Mouse (Mus musculus): ENCODE results near the gene Rab3a. TPM values are rescaled to one million over a fixed set of nuclear protein-coding genes. Genes with fewer than 3 reads are reported as not detected.

The Rab3a gene
- polyA plus RNA-seq, 1 experiment from 2014 or later, result 395 TPM

- H3K27me3 ChIP-seq (replicated peaks; ENCODE audit: control insufficient read depth, insufficient read depth, low read length), result peaks cover 28% of the 10 kb centered on the region
- ATAC-seq, result no peak
- WGBS, result 58% methylated on average over 10 of the region's 10 CpGs
- no peak overlapping the region for H3K27ac ChIP-seq (ENCODE audit: low read length)
- H3K4me2 ChIP-seq (ENCODE audit: low read length), result no peak overlapping the region
- H3K36me3 ChIP-seq (ENCODE audit: control insufficient read depth, insufficient read depth), result no peaks in the 10 kb centered on the region
- peaks cover 37% of the 10 kb centered on the region for H3K4me1 ChIP-seq (replicated peaks; ENCODE audit: control insufficient read depth, insufficient read depth, low read length)
- no peak overlapping the region for H3K9ac ChIP-seq (replicated peaks; ENCODE audit: low read depth, low read length)
- H3K9me3 ChIP-seq (ENCODE audit: control insufficient read depth, low read length), result no peaks in the 10 kb centered on the region
- H3K4me3 ChIP-seq (replicated peaks; ENCODE audit: low read length), result no peak overlapping the region
Observed at GRCm38 (mm10) chr8:70800648-70801047, 46.2 kb downstream of the Rab3a start.

GRCm38 (mm10) chr8:70801156-70801555 lies 46.7 kb downstream of the Rab3a start:
- peaks cover 28% of the 10 kb centered on the region for H3K27me3 ChIP-seq (replicated peaks; ENCODE audit: control insufficient read depth, insufficient read depth, low read length)
- H3K9me3 ChIP-seq (ENCODE audit: control insufficient read depth, low read length), result no peaks in the 10 kb centered on the region
- 33% methylated on average over 15 of the region's 15 CpGs for WGBS
- H3K4me1 ChIP-seq (replicated peaks; ENCODE audit: control insufficient read depth, insufficient read depth, low read length), result peaks cover 37% of the 10 kb centered on the region
- no peak overlapping the region for H3K4me3 ChIP-seq (replicated peaks; ENCODE audit: low read length)
- H3K9ac ChIP-seq (replicated peaks; ENCODE audit: low read depth, low read length), result no peak overlapping the region
- H3K27ac ChIP-seq (ENCODE audit: low read length), result no peak overlapping the region
- no peaks in the 10 kb centered on the region for H3K36me3 ChIP-seq (ENCODE audit: control insufficient read depth, insufficient read depth)
- no peak overlapping the region for H3K4me2 ChIP-seq (ENCODE audit: low read length)
- ATAC-seq, result no peak

- H3K4me2 ChIP-seq (ENCODE audit: low read length), result no peak overlapping the region
- peaks cover 28% of the 10 kb centered on the region for H3K27me3 ChIP-seq (replicated peaks; ENCODE audit: control insufficient read depth, insufficient read depth, low read length)
- no peak overlapping the region for H3K4me3 ChIP-seq (replicated peaks; ENCODE audit: low read length)
- H3K27ac ChIP-seq (ENCODE audit: low read length), result no peak overlapping the region
- H3K9me3 ChIP-seq (ENCODE audit: control insufficient read depth, low read length), result no peaks in the 10 kb centered on the region
- H3K9ac ChIP-seq (replicated peaks; ENCODE audit: low read depth, low read length), result no peak overlapping the region
- no peaks in the 10 kb centered on the region for H3K36me3 ChIP-seq (ENCODE audit: control insufficient read depth, insufficient read depth)
- no peak for ATAC-seq
- WGBS, result 86% methylated on average over 1 of the region's 1 CpGs
- peaks cover 34% of the 10 kb centered on the region for H3K4me1 ChIP-seq (replicated peaks; ENCODE audit: control insufficient read depth, insufficient read depth, low read length)
Observed at GRCm38 (mm10) chr8:70801830-70802229, 47.4 kb downstream of the Rab3a start.

GRCm38 (mm10) chr8:70802786-70803510 lies 48.5 kb downstream of the Rab3a start:
- ATAC-seq, result no peak
- no peak overlapping the region for H3K27ac ChIP-seq (ENCODE audit: low read length)
- H3K9ac ChIP-seq (replicated peaks; ENCODE audit: low read depth, low read length), result no peak overlapping the region
- H3K9me3 ChIP-seq (ENCODE audit: control insufficient read depth, low read length), result no peaks in the 10 kb centered on the region
- peaks cover 30% of the 10 kb centered on the region for H3K4me1 ChIP-seq (replicated peaks; ENCODE audit: control insufficient read depth, insufficient read depth, low read length)
- H3K36me3 ChIP-seq (ENCODE audit: control insufficient read depth, insufficient read depth), result no peaks in the 10 kb centered on the region
- 81% methylated on average over 11 of the region's 11 CpGs for WGBS
- peaks cover 28% of the 10 kb centered on the region for H3K27me3 ChIP-seq (replicated peaks; ENCODE audit: control insufficient read depth, insufficient read depth, low read length)
- H3K4me3 ChIP-seq (replicated peaks; ENCODE audit: low read length), result no peak overlapping the region
- H3K4me2 ChIP-seq (ENCODE audit: low read length), result no peak overlapping the region

- no peak for ATAC-seq
- H3K9me3 ChIP-seq (ENCODE audit: control insufficient read depth, low read length), result no peaks in the 10 kb centered on the region
- no peak overlapping the region for H3K27ac ChIP-seq (ENCODE audit: low read length)
- peaks cover 23% of the 10 kb centered on the region for H3K27me3 ChIP-seq (replicated peaks; ENCODE audit: control insufficient read depth, insufficient read depth, low read length)
- 1% methylated on average over 47 of the region's 47 CpGs for WGBS
- H3K36me3 ChIP-seq (ENCODE audit: control insufficient read depth, insufficient read depth), result no peaks in the 10 kb centered on the region
- H3K4me1 ChIP-seq (replicated peaks; ENCODE audit: control insufficient read depth, insufficient read depth, low read length), result peaks cover 23% of the 10 kb centered on the region
- peak overlapping the region; percentile 58 for H3K4me3 ChIP-seq (replicated peaks; ENCODE audit: low read length)
- peak overlapping the region; percentile 59 for H3K9ac ChIP-seq (replicated peaks; ENCODE audit: low read depth, low read length)
- peak overlapping the region; percentile 81 for H3K4me2 ChIP-seq (ENCODE audit: low read length)
Observed at GRCm38 (mm10) chr8:70803761-70804480, 49.4 kb downstream of the Rab3a start.

GRCm38 (mm10) chr8:70804481-70805206 lies 50.2 kb downstream of the Rab3a start, which contains the start of gene Mast3:
Mast3 (minus strand) TSS chr8:70805054.
- Histone ChIP-seq H3K4me1 (replicated peaks; ENCODE audit: control insufficient read depth, insufficient read depth, low read length) (peaks cover 23% of the 10 kb centered on the region), H3K27ac (ENCODE audit: low read length) (no peak within 1 kb of the TSS), H3K9me3 (ENCODE audit: control insufficient read depth, low read length) (no peaks in the 10 kb centered on the region), H3K4me3 (replicated peaks; ENCODE audit: low read length) (peak within 1 kb of the TSS; percentile 58), H3K9ac (replicated peaks; ENCODE audit: low read depth, low read length) (peak within 1 kb of the TSS; percentile 59), H3K36me3 (ENCODE audit: control insufficient read depth, insufficient read depth) (no peaks in the 10 kb centered on the region), H3K4me2 (ENCODE audit: low read length) (peak within 1 kb of the TSS; percentile 81), H3K27me3 (replicated peaks; ENCODE audit: control insufficient read depth, insufficient read depth, low read length) (peaks cover 16% of the 10 kb centered on the region)
- under 1% methylated on average over 45 of the region's 45 CpGs for WGBS
- peak; percentile 90 for ATAC-seq

- Histone ChIP-seq H3K4me1 (replicated peaks; ENCODE audit: control insufficient read depth, insufficient read depth, low read length) (peaks cover 14% of the 10 kb centered on the region), H3K4me2 (ENCODE audit: low read length) (no peak overlapping the region), H3K4me3 (replicated peaks; ENCODE audit: low read length) (no peak overlapping the region), H3K27me3 (replicated peaks; ENCODE audit: control insufficient read depth, insufficient read depth, low read length) (peaks cover 14% of the 10 kb centered on the region), H3K9me3 (ENCODE audit: control insufficient read depth, low read length) (no peaks in the 10 kb centered on the region), H3K27ac (ENCODE audit: low read length) (no peak overlapping the region), H3K9ac (replicated peaks; ENCODE audit: low read depth, low read length) (no peak overlapping the region), H3K36me3 (ENCODE audit: control insufficient read depth, insufficient read depth) (no peaks in the 10 kb centered on the region)
- WGBS, result 77% methylated on average over 4 of the region's 4 CpGs
- no peak for ATAC-seq
Observed at GRCm38 (mm10) chr8:70806541-70806940, 52.1 kb downstream of the Rab3a start.

- ATAC-seq, result no peak
- Histone ChIP-seq H3K27me3 (replicated peaks; ENCODE audit: control insufficient read depth, insufficient read depth, low read length) (peaks cover 14% of the 10 kb centered on the region), H3K4me3 (replicated peaks; ENCODE audit: low read length) (no peak overlapping the region), H3K4me2 (ENCODE audit: low read length) (no peak overlapping the region), H3K9ac (replicated peaks; ENCODE audit: low read depth, low read length) (no peak overlapping the region), H3K27ac (ENCODE audit: low read length) (no peak overlapping the region), H3K4me1 (replicated peaks; ENCODE audit: control insufficient read depth, insufficient read depth, low read length) (peaks cover 14% of the 10 kb centered on the region), H3K36me3 (ENCODE audit: control insufficient read depth, insufficient read depth) (no peaks in the 10 kb centered on the region), H3K9me3 (ENCODE audit: control insufficient read depth, low read length) (no peaks in the 10 kb centered on the region)
- WGBS, result 50% methylated on average over 1 of the region's 1 CpGs
Observed at GRCm38 (mm10) chr8:70807304-70807703, 52.8 kb downstream of the Rab3a start.

GRCm38 (mm10) chr8:70808239-70808638 lies 53.8 kb downstream of the Rab3a start, which contains the start of gene Il12rb1:
Il12rb1 (plus strand) TSS chr8:70808449.
- no peak within 1 kb of the TSS for H3K9ac ChIP-seq (replicated peaks; ENCODE audit: low read depth, low read length)
- 55% methylated on average over 5 of the region's 5 CpGs for WGBS
- H3K36me3 ChIP-seq (ENCODE audit: control insufficient read depth, insufficient read depth), result no peaks in the 10 kb centered on the region
- H3K27me3 ChIP-seq (replicated peaks; ENCODE audit: control insufficient read depth, insufficient read depth, low read length), result peaks cover 12% of the 10 kb centered on the region
- no peaks in the 10 kb centered on the region for H3K9me3 ChIP-seq (ENCODE audit: control insufficient read depth, low read length)
- H3K4me1 ChIP-seq (replicated peaks; ENCODE audit: control insufficient read depth, insufficient read depth, low read length), result peaks cover 14% of the 10 kb centered on the region
- no peak within 1 kb of the TSS for H3K4me2 ChIP-seq (ENCODE audit: low read length)
- H3K4me3 ChIP-seq (replicated peaks; ENCODE audit: low read length), result no peak within 1 kb of the TSS
- ATAC-seq, result no peak
- no peak within 1 kb of the TSS for H3K27ac ChIP-seq (ENCODE audit: low read length)
